Mouse (Mus musculus) liver, embryonic 14.5 days (tissue): ENCODE results near the gene Fxyd1. TPM values are rescaled to one million over a fixed set of nuclear protein-coding genes. Genes with fewer than 3 reads are reported as not detected.

Source experiments
- ATAC-seq: fragments of 200-750 bp; cut with Nextera tagmentation; 2 replicates; pipeline ENCODE4 v1.8.0; 2017; ENCODE audit warnings: moderate number of reproducible peaks, mild to moderate bottlenecking, moderate library complexity; ENCODE audit not compliant: insufficient read depth
- DNase-seq, 3 experiments: peaks; one replicate each; pipeline ENCODE4 v3.0.0-alpha.2; 2012 to 2013; ENCODE audit warnings: low read depth in 3 of 3, low spot score in 3 of 3
- H3K27ac ChIP-seq: fragments of 300-500 bp; sonication (generic); 2 replicates; pipeline ENCODE4 v1.5.1; 2014; ENCODE audit warnings: moderate library complexity, mild to moderate bottlenecking, control low read depth, inconsistent platforms
- H3K27me3 ChIP-seq: fragments of 300-500 bp; sonication (generic); 2 replicates; pipeline ENCODE4 v1.6.1; 2014; ENCODE audit warnings: mild to moderate bottlenecking, low read length, moderate library complexity; ENCODE audit not compliant: control insufficient read depth, insufficient read depth
- H3K36me3 ChIP-seq: fragments of 300-500 bp; sonication (generic); replicated peaks from 2 replicates; pipeline ENCODE4 v1.6.1; 2014; ENCODE audit warnings: low read depth; ENCODE audit not compliant: control insufficient read depth, insufficient read depth
- H3K4me1 ChIP-seq, 2 experiments: fragments of 200-500 bp in 1 of 2; fragments of 300-500 bp in 1 of 2; sonication (generic) in 1 of 2; replicated peaks; 2 replicates each; pipeline ENCODE4 v1.6.1; 2012 to 2014; ENCODE audit warnings: antibody characterized with exemption in 1 of 2, inconsistent platforms in 1 of 2, low read length in 1 of 2; ENCODE audit not compliant: control insufficient read depth in 2 of 2, insufficient read depth in 2 of 2
- H3K4me2 ChIP-seq: fragments of 300-500 bp; sonication (generic); 2 replicates; pipeline ENCODE4 v1.6.1; 2014; ENCODE audit warnings: low read depth, mild to moderate bottlenecking, control low read depth, moderate library complexity
- H3K4me3 ChIP-seq, 2 experiments: fragments of 200-500 bp in 1 of 2; fragments of 300-500 bp in 1 of 2; sonication (generic) in 1 of 2; 2 replicates each; pipeline ENCODE4 v1.5.1; 2012 to 2014; ENCODE audit warnings: low read depth in 2 of 2, low read length in 2 of 2, mild to moderate bottlenecking in 2 of 2, control low read depth in 1 of 2, inconsistent platforms in 1 of 2, moderate library complexity in 1 of 2; ENCODE audit not compliant: insufficient read depth in 1 of 2
- H3K9ac ChIP-seq: fragments of 300-500 bp; sonication (generic); replicated peaks from 2 replicates; pipeline ENCODE4 v1.6.1; 2014; ENCODE audit warnings: mild to moderate bottlenecking, control low read depth, moderate library complexity
- H3K9me3 ChIP-seq: fragments of 300-500 bp; sonication (generic); 2 replicates; pipeline ENCODE4 v1.6.1; 2016; ENCODE audit warnings: low read length, mixed read lengths; ENCODE audit not compliant: control insufficient read depth
- CTCF ChIP-seq: IDR thresholded peaks from 2 replicates; pipeline ENCODE4 v1.5.1; 2016; ENCODE audit warnings: antibody characterized with exemption, low read depth, control low read depth
- EP300 ChIP-seq: IDR thresholded peaks from 2 replicates; pipeline ENCODE4 v1.6.1; 2016; ENCODE audit warnings: antibody characterized with exemption, low read depth
- WGBS: fragments of 180-500 bp; shearing (Covaris S2); extraction: QIAGEN DNeasy Blood & Tissue Kit; methylation state at CpG from one replicate; pipeline ENCODE4 v1.1.7; 2014; ENCODE audit not compliant: insufficient replicate concordance; 5-methylcytosine and 5-hydroxymethylcytosine counted together
- polyA plus RNA-seq, 2 experiments: library from polyadenylated mRNA; depleted of rRNA in 1 of 2; stranded (reverse) in 1 of 2; unstranded in 1 of 2; fragments of >200 nt; fragmentation: Nextera tagmentation in 1 of 2; extraction: Ambion mirVana in 1 of 2; gene quantifications; 2 replicates each; pipeline versions ENCODE4 v1.2.1 to v1.2.3; 2012 to 2014

Fxyd1 gene
- polyA plus RNA-seq, 2 experiments, result 33.0 to 61.9 TPM

- Histone ChIP-seq H3K4me1 (peaks cover 0 to 3% of the 10 kb centered on the region in 2 experiments; a peak in 1 of 4 replicates), H3K9ac (no peak overlapping the region), H3K27me3 (no peaks in the 10 kb centered on the region), H3K9me3 (no peaks in the 10 kb centered on the region), H3K27ac (no peak overlapping the region), H3K4me3 (no peak overlapping the region), H3K4me2 (no peak overlapping the region), H3K36me3 (no peaks in the 10 kb centered on the region)
- TF ChIP-seq CTCF (no peak), EP300 (no peak)
- DNase-seq, result no peak
- 78% methylated on average over 8 of the region's 8 CpGs for WGBS
- no peak for ATAC-seq
Observed at GRCm38 (mm10) chr7:31079670-31080069, 22.7 kb upstream of the Fxyd1 start.

GRCm38 (mm10) chr7:31077885-31078445 lies 21.0 kb upstream of the Fxyd1 start:
- ATAC-seq (no peak), DNase-seq (no peak)

GRCm38 (mm10) chr7:31077470-31077869 lies 20.5 kb upstream of the Fxyd1 start:
- Histone ChIP-seq H3K4me1 (peaks cover 0 to 2% of the 10 kb centered on the region in 2 experiments; a peak in 1 of 4 replicates), H3K4me3 (no peak overlapping the region), H3K9me3 (no peaks in the 10 kb centered on the region), H3K9ac (no peak overlapping the region), H3K27ac (no peak overlapping the region), H3K4me2 (no peak overlapping the region), H3K27me3 (no peaks in the 10 kb centered on the region), H3K36me3 (no peaks in the 10 kb centered on the region)
- DNase-seq, result no peak
- ATAC-seq, result no peak
- 39% methylated on average over 6 of the region's 6 CpGs for WGBS
- TF ChIP-seq EP300 (no peak), CTCF (no peak)

More at GRCm38 (mm10) chr7:31077885-31078445, 21.0 kb upstream of the Fxyd1 start:
- TF ChIP-seq EP300 (no peak), CTCF (peak; percentile 67)
- Histone ChIP-seq H3K27me3 (no peaks in the 10 kb centered on the region), H3K9ac (no peak overlapping the region), H3K27ac (no peak overlapping the region), H3K36me3 (no peaks in the 10 kb centered on the region), H3K4me3 (no peak overlapping the region), H3K4me2 (no peak overlapping the region), H3K9me3 (no peaks in the 10 kb centered on the region), H3K4me1 (peaks cover 0 to 2% of the 10 kb centered on the region in 2 experiments; a peak in 1 of 4 replicates)
- WGBS, result 35% methylated on average over 5 of the region's 5 CpGs

- TF ChIP-seq EP300 (no peak), CTCF (no peak)
- WGBS, result 44% methylated on average over 5 of the region's 5 CpGs
- Histone ChIP-seq H3K4me1 (peaks cover 0 to 2% of the 10 kb centered on the region in 2 experiments; a peak in 1 of 4 replicates), H3K4me2 (no peak within 1 kb of the TSS), H3K27ac (no peak within 1 kb of the TSS), H3K4me3 (no peak within 1 kb of the TSS), H3K36me3 (no peaks in the 10 kb centered on the region), H3K27me3 (no peaks in the 10 kb centered on the region), H3K9me3 (no peaks in the 10 kb centered on the region), H3K9ac (no peak within 1 kb of the TSS)
- no peak for ATAC-seq
- no peak for DNase-seq
Observed at GRCm38 (mm10) chr7:31076492-31076891, 19.5 kb upstream of the Fxyd1 start, which contains the start of gene Fxyd3. Gene Fxyd3 (minus strand): TSS chr7:31076704.

- H3K4me2 ChIP-seq, result no peak overlapping the region
- 59% methylated on average over 5 of the region's 5 CpGs for WGBS
- no peak overlapping the region for H3K27ac ChIP-seq
- no peak for ATAC-seq
- TF ChIP-seq CTCF, result no peak
- TF ChIP-seq EP300, result no peak
- H3K9ac ChIP-seq, result no peak overlapping the region
- H3K4me1 ChIP-seq, result no peaks in the 10 kb centered on the region
- no peak for DNase-seq
- no peaks in the 10 kb centered on the region for H3K36me3 ChIP-seq
- H3K4me3 ChIP-seq, result no peak overlapping the region
- H3K9me3 ChIP-seq, result no peaks in the 10 kb centered on the region
- H3K27me3 ChIP-seq, result no peaks in the 10 kb centered on the region
Observed at GRCm38 (mm10) chr7:31074713-31075069, 17.7 kb upstream of the Fxyd1 start.
